Mouse (Mus musculus) CH12.LX (cell line): ENCODE results near the gene Rbms1. TPM values are rescaled to one million over a fixed set of nuclear protein-coding genes. Genes with fewer than 3 reads are reported as not detected.

ENCODE experiments used
- DNase-seq: peaks from one replicate; pipeline ENCODE4 v3.0.0-alpha.2; 2013; ENCODE audit errors: extremely low read depth
- H3K27ac ChIP-seq: 2 replicates; pipeline ENCODE4 v1.5.1; 2012; ENCODE audit warnings: low read depth, mild to moderate bottlenecking, control low read depth, moderate library complexity; ENCODE audit not compliant: insufficient read depth
- H3K27me3 ChIP-seq: replicated peaks from 2 replicates; pipeline ENCODE3; 2012; ENCODE audit warnings: inconsistent platforms
- H3K36me3 ChIP-seq, 2 experiments: replicated peaks in 1 of 2; 2 replicates each; pipeline versions ENCODE3 to v1.6.1; 2012; ENCODE audit warnings: inconsistent platforms in 1 of 2, low read length in 1 of 2, mild to moderate bottlenecking in 1 of 2, mixed read lengths in 1 of 2, moderate library complexity in 1 of 2; ENCODE audit not compliant: control insufficient read depth in 1 of 2, insufficient read depth in 1 of 2
- H3K4me1 ChIP-seq, 2 experiments: 2 replicates each; pipeline ENCODE4 v1.6.1; 2012; ENCODE audit warnings: inconsistent platforms in 1 of 2, moderate library complexity in 1 of 2; ENCODE audit not compliant: insufficient read depth in 2 of 2, control insufficient read depth in 1 of 2
- H3K4me2 ChIP-seq: 2 replicates; pipeline ENCODE4 v1.6.1; 2012; ENCODE audit warnings: low read depth, mild to moderate bottlenecking, control low read depth; ENCODE audit not compliant: poor library complexity, insufficient read depth, severe bottlenecking
- H3K4me3 ChIP-seq, 3 experiments: fragments of 150-350 bp in 1 of 3; sonication (generic) in 1 of 3; replicated peaks in 1 of 3; 2 replicates each; pipeline versions ENCODE3 to v1.5.1; 2011 to 2012; ENCODE audit warnings: low read depth in 2 of 3, low read length in 2 of 3, mild to moderate bottlenecking in 2 of 3, moderate library complexity in 2 of 3, control low read depth in 1 of 3, improper control_type of control experiment in 1 of 3, inconsistent platforms in 1 of 3, mixed read lengths in 1 of 3; ENCODE audit not compliant: poor library complexity in 1 of 3
- H3K79me2 ChIP-seq: replicated peaks from 2 replicates; pipeline ENCODE4 v1.6.1; 2012; ENCODE audit warnings: mild to moderate bottlenecking, moderate library complexity; ENCODE audit not compliant: control insufficient read depth, poor library complexity, insufficient read depth, severe bottlenecking; ENCODE audit errors: extremely low read depth
- H3K9ac ChIP-seq: 2 replicates; pipeline ENCODE4 v1.6.1; 2012; ENCODE audit warnings: low read depth, mild to moderate bottlenecking, control low read depth, moderate library complexity; ENCODE audit not compliant: insufficient read depth
- H3K9me3 ChIP-seq: replicated peaks from 2 replicates; pipeline ENCODE3; 2012; ENCODE audit warnings: low read length, inconsistent platforms, mixed read lengths
- CHD2 ChIP-seq: IDR thresholded peaks from 2 replicates; pipeline ENCODE4 v1.6.1; 2011; ENCODE audit warnings: low read length, improper control_type of control experiment
- CTCF ChIP-seq, 2 experiments: IDR thresholded peaks in 1 of 2; conservative IDR thresholded peaks in 1 of 2; 2 replicates each; pipeline ENCODE4 v1.5.1; 2011 to 2012; ENCODE audit warnings: low read depth in 2 of 2, low read length in 2 of 2, improper control_type of control experiment in 1 of 2, inconsistent platforms in 1 of 2, mild to moderate bottlenecking in 1 of 2, moderate library complexity in 1 of 2
- E2F4 ChIP-seq: IDR thresholded peaks from 2 replicates; pipeline ENCODE4 v1.6.1; 2011; ENCODE audit warnings: low read depth, low read length, improper control_type of control experiment; ENCODE audit not compliant: insufficient replicate concordance
- EP300 ChIP-seq: IDR thresholded peaks from 2 replicates; pipeline ENCODE4 v1.6.1; 2011; ENCODE audit warnings: low read length, improper control_type of control experiment
- ETS1 ChIP-seq: conservative IDR thresholded peaks from 2 replicates; pipeline ENCODE4 v1.6.1; 2012; ENCODE audit warnings: low read depth, mild to moderate bottlenecking, inconsistent platforms, low read length, improper control_type of control experiment, moderate library complexity
- GABPA ChIP-seq: IDR thresholded peaks from 2 replicates; pipeline ENCODE4 v1.6.1; 2012; ENCODE audit warnings: low read depth, low read length, improper control_type of control experiment, inconsistent platforms; ENCODE audit not compliant: insufficient replicate concordance
- HCFC1 ChIP-seq: IDR thresholded peaks from 2 replicates; pipeline ENCODE4 v1.6.1; 2012; ENCODE audit warnings: low read depth, mild to moderate bottlenecking, inconsistent platforms, low read length, improper control_type of control experiment
- IRF4 ChIP-seq: IDR thresholded peaks from 2 replicates; pipeline ENCODE4 v1.6.1; 2014; ENCODE audit warnings: low read depth, mild to moderate bottlenecking, inconsistent platforms, low read length, improper control_type of control experiment
- JUN ChIP-seq: IDR thresholded peaks from 2 replicates; pipeline ENCODE4 v1.6.1; 2011; ENCODE audit warnings: low read depth, mild to moderate bottlenecking, low read length, improper control_type of control experiment, moderate library complexity; ENCODE audit not compliant: insufficient read depth
- JUND ChIP-seq: conservative IDR thresholded peaks from 2 replicates; pipeline ENCODE4 v1.6.1; 2011; ENCODE audit warnings: low read depth, low read length, improper control_type of control experiment
- MAX ChIP-seq: IDR thresholded peaks from 2 replicates; pipeline ENCODE4 v1.6.1; 2011; ENCODE audit warnings: low read length, improper control_type of control experiment
- MEF2A ChIP-seq: IDR thresholded peaks from 2 replicates; pipeline ENCODE4 v1.6.1; 2014; ENCODE audit warnings: low read depth, mild to moderate bottlenecking, inconsistent platforms, low read length, improper control_type of control experiment, borderline replicate concordance
- MXI1 ChIP-seq: IDR thresholded peaks from 2 replicates; pipeline ENCODE4 v1.6.1; 2011; ENCODE audit warnings: mild to moderate bottlenecking, low read depth, low read length, improper control_type of control experiment
- NRF1 ChIP-seq: IDR thresholded peaks from 2 replicates; pipeline ENCODE4 v1.6.1; 2014; ENCODE audit warnings: low read depth, mild to moderate bottlenecking, inconsistent platforms, low read length, improper control_type of control experiment, moderate library complexity
- POLR2A ChIP-seq: IDR thresholded peaks from 2 replicates; pipeline ENCODE4 v1.6.1; 2011; ENCODE audit warnings: low read depth, mild to moderate bottlenecking, improper control_type of control experiment, low read length
- RCOR1 ChIP-seq: conservative IDR thresholded peaks from 2 replicates; pipeline ENCODE4 v1.6.1; 2012; ENCODE audit warnings: low read depth, mild to moderate bottlenecking, inconsistent platforms, low read length, improper control_type of control experiment
- SIN3A ChIP-seq: IDR thresholded peaks from 2 replicates; pipeline ENCODE4 v1.6.1; 2012; ENCODE audit warnings: low read length, improper control_type of control experiment, inconsistent platforms
- SMC3 ChIP-seq: IDR thresholded peaks from 2 replicates; pipeline ENCODE4 v1.6.1; 2011; ENCODE audit warnings: low read depth, low read length, improper control_type of control experiment
- TBP ChIP-seq: conservative IDR thresholded peaks from 2 replicates; pipeline ENCODE4 v1.6.1; 2011; ENCODE audit warnings: low read depth, low read length, improper control_type of control experiment
- TCF12 ChIP-seq: IDR thresholded peaks from 2 replicates; pipeline ENCODE4 v1.6.1; 2014; ENCODE audit warnings: low read depth, mild to moderate bottlenecking, inconsistent platforms, low read length, improper control_type of control experiment
- UBTF ChIP-seq: IDR thresholded peaks from 2 replicates; pipeline ENCODE4 v1.6.1; 2012; ENCODE audit warnings: low read depth, mild to moderate bottlenecking, inconsistent platforms, low read length, improper control_type of control experiment, moderate library complexity
- USF1 ChIP-seq: IDR thresholded peaks from 2 replicates; pipeline ENCODE4 v1.6.1; 2014; ENCODE audit warnings: low read depth, mild to moderate bottlenecking, inconsistent platforms, low read length, improper control_type of control experiment
- USF2 ChIP-seq: conservative IDR thresholded peaks from 2 replicates; pipeline ENCODE4 v1.6.1; 2011; ENCODE audit warnings: low read depth, low read length, improper control_type of control experiment
- ZMIZ1 ChIP-seq: IDR thresholded peaks from 2 replicates; pipeline ENCODE4 v1.6.1; 2012; ENCODE audit warnings: low read depth, mild to moderate bottlenecking, inconsistent platforms, low read length, improper control_type of control experiment
- ZNF384 ChIP-seq: IDR thresholded peaks from 2 replicates; pipeline ENCODE4 v1.6.1; 2012; ENCODE audit warnings: low read depth, low read length, improper control_type of control experiment, inconsistent platforms
- dilution Hi-C: fragments of 300-500 bp; cut with MboI; formaldehyde crosslinking; loops from 2 replicates; pipeline ENCODE4 v1.14.3; 2020; ENCODE audit warnings: low sequenced_read_pairs; ENCODE audit not compliant: extremely low pct_unique_long_range_greater_than_20kb, extremely low pct_ligation_motif_present
- in situ Hi-C: fragments of 300-500 bp; cut with MboI; formaldehyde crosslinking; loops from 3 replicates; pipeline ENCODE4 v1.14.3; 2019; ENCODE audit warnings: low sequenced_read_pairs, low pct_ligation_motif_present, low pct_unique_long_range_greater_than_20kb, mixed read lengths
- polyA plus RNA-seq: library from polyadenylated mRNA; unstranded; fragments of >175 nt; gene quantifications from 2 replicates; pipeline ENCODE4 v1.2.1, GENCODE M21; 2012; ENCODE audit warnings: low read depth; ENCODE audit not compliant: insufficient read length
- total RNA-seq, 2 experiments: library from RNA; depleted of rRNA; stranded (reverse); fragments of 300-350 nt in 1 of 2; fragments of >200 nt in 1 of 2; gene quantifications; 2 replicates each; pipeline ENCODE4 v1.2.3; 2012 to 2014

Rbms1 gene
- total and polyA plus RNA-seq, 3 experiments = 10.6 to 33.9 (median 12.6) TPM

- no peaks in the 10 kb centered on the region for H3K27me3 ChIP-seq
- DNase-seq = no peak
- in situ Hi-C loops (no loop called here), dilution Hi-C loops (no loop called here)
- H3K36me3 ChIP-seq = peaks cover 0 to 52% of the 10 kb centered on the region in 2 experiments
- no peaks in the 10 kb centered on the region for H3K79me2 ChIP-seq
- H3K4me2 ChIP-seq = no peak overlapping the region
- no peak overlapping the region for H3K4me3 ChIP-seq
- no peak overlapping the region for H3K27ac ChIP-seq
- no peak for TF ChIP-seq E2F4
- TF ChIP-seq UBTF = no peak
- no peak for TF ChIP-seq ZNF384
- TF ChIP-seq IRF4 = no peak
- no peak for TF ChIP-seq CHD2
- TF ChIP-seq SIN3A = no peak
- TF ChIP-seq JUN = no peak
- no peak for TF ChIP-seq MAX
- no peak for TF ChIP-seq SMC3
- TF ChIP-seq CTCF (conservative IDR thresholded peaks at IDR 0.05 in 1 of 2, IDR thresholded peaks at IDR 0.05 in 1 of 2; ENCODE audit: low read depth in 2 of 2, low read length in 2 of 2) = no peak
- TF ChIP-seq EP300 = no peak
- no peak for TF ChIP-seq NRF1
- no peak for TF ChIP-seq USF2
- H3K4me1 ChIP-seq = no peaks in the 10 kb centered on the region
- H3K9me3 ChIP-seq = no peaks in the 10 kb centered on the region
- H3K9ac ChIP-seq = no peak overlapping the region
These were observed 176.7 kb downstream of the Rbms1 start for GRCm38 (mm10) chr2:60786289-60786688.

GRCm38 (mm10) chr2:60774501-60774900 lies 188.5 kb downstream of the Rbms1 start:
- no peak overlapping the region for H3K27ac ChIP-seq
- TF ChIP-seq SMC3 (no peak), TCF12 (no peak), CTCF (conservative IDR thresholded peaks at IDR 0.05 in 1 of 2, IDR thresholded peaks at IDR 0.05 in 1 of 2; ENCODE audit: low read depth in 2 of 2, low read length in 2 of 2) (no peak), ETS1 (no peak), GABPA (no peak), JUND (no peak), USF1 (no peak), ZMIZ1 (no peak), SIN3A (no peak), E2F4 (no peak), MXI1 (no peak), POLR2A (no peak), HCFC1 (no peak), MEF2A (no peak), RCOR1 (no peak), TBP (no peak)
- TF ChIP-seq, all 38 proteins: peak for 0
- Histone ChIP-seq H3K9me3 (no peaks in the 10 kb centered on the region), H3K9ac (no peak overlapping the region), H3K79me2 (no peaks in the 10 kb centered on the region), H3K4me3 (no peak overlapping the region), H3K27me3 (no peaks in the 10 kb centered on the region), H3K4me2 (no peak overlapping the region), H3K4me1 (peaks cover 3 to 38% of the 10 kb centered on the region in 2 experiments; a peak in 2 of 4 replicates), H3K36me3 (peaks cover 6 to 51% of the 10 kb centered on the region in 2 experiments)
- in situ Hi-C loops = no loop called here
- dilution Hi-C loops = no loop called here
- DNase-seq = peak; percentile 45
